Mouse (Mus musculus) embryonic facial prominence, embryonic 13.5 days (tissue): ENCODE results near the gene Pip4k2b. TPM values are rescaled to one million over a fixed set of nuclear protein-coding genes. Genes with fewer than 3 reads are reported as not detected.
A peak's percentile ranks its signal among the peaks of the same experiment; 100 is the strongest.

Experiments
- ATAC-seq: fragments of 200-750 bp; cut with Nextera tagmentation; 2 replicates; pipeline ENCODE4 v1.8.0; 2017; ENCODE audit warnings: low read depth; ENCODE audit not compliant: insufficient number of reproducible peaks, insufficient read depth, low FRiP score, low TSS enrichment
- H3K27ac ChIP-seq: fragments of 300-500 bp; sonication (generic); 2 replicates; pipeline ENCODE4 v1.5.1; 2015; ENCODE audit warnings: moderate library complexity, mild to moderate bottlenecking, inconsistent platforms
- H3K27me3 ChIP-seq: fragments of 300-500 bp; sonication (generic); 2 replicates; pipeline ENCODE4 v1.6.1; 2015; ENCODE audit warnings: mild to moderate bottlenecking, inconsistent platforms
- H3K36me3 ChIP-seq: fragments of 300-500 bp; sonication (generic); 2 replicates; pipeline ENCODE4 v1.6.1; 2015; ENCODE audit warnings: mild to moderate bottlenecking, inconsistent platforms
- H3K4me1 ChIP-seq: fragments of 300-500 bp; sonication (generic); 2 replicates; pipeline ENCODE4 v1.6.1; 2015; ENCODE audit warnings: inconsistent platforms
- H3K4me2 ChIP-seq: fragments of 300-500 bp; sonication (generic); 2 replicates; pipeline ENCODE4 v1.6.1; 2015; ENCODE audit warnings: moderate library complexity, mild to moderate bottlenecking, inconsistent platforms
- H3K4me3 ChIP-seq: fragments of 300-500 bp; sonication (generic); 2 replicates; pipeline ENCODE4 v1.5.1; 2015; ENCODE audit warnings: mild to moderate bottlenecking, inconsistent platforms
- H3K9ac ChIP-seq: fragments of 300-500 bp; sonication (generic); 2 replicates; pipeline ENCODE4 v1.6.1; 2015; ENCODE audit warnings: mild to moderate bottlenecking, inconsistent platforms
- H3K9me3 ChIP-seq: fragments of 300-500 bp; sonication (generic); 2 replicates; pipeline ENCODE4 v1.6.1; 2016; ENCODE audit warnings: inconsistent platforms
- WGBS: fragments of 180-500 bp; shearing (Covaris S2); methylation state at CpG from one replicate; pipeline ENCODE4 v1.1.7; 2015; ENCODE audit warnings: mixed read lengths; 5-methylcytosine and 5-hydroxymethylcytosine counted together
- polyA plus RNA-seq: library from polyadenylated mRNA; unstranded; fragments of >200 nt; fragmentation: Nextera tagmentation; extraction: Ambion mirVana; gene quantifications from 2 replicates; pipeline ENCODE4 v1.2.1, GENCODE M21; 2015

The Pip4k2b gene
- polyA plus RNA-seq, 1 experiment from 2014 or later: 3.1 TPM

GRCm38 (mm10) chr11:97733689-97734088 lies 10.8 kb downstream of the Pip4k2b start:
- peak overlapping the region; percentile 51 for H3K27ac ChIP-seq
- H3K4me2 ChIP-seq: peak overlapping the region; percentile 17; the same call in 1 of the 2 replicates

GRCm38 (mm10) chr11:97728730-97729129 lies 15.8 kb downstream of the Pip4k2b start:
- Histone ChIP-seq H3K4me2 (no peak overlapping the region), H3K27ac (no peak overlapping the region), H3K27me3 (no peaks in the 10 kb centered on the region), H3K36me3 (peaks cover 83% of the 10 kb centered on the region), H3K9ac (0 out of 2 replicates have a peak overlapping the region, but pooled peaks have one; percentile 6), H3K4me3 (no peak overlapping the region), H3K4me1 (peaks cover 5% of the 10 kb centered on the region), H3K9me3 (no peaks in the 10 kb centered on the region)
- 73% methylated on average over 7 of the region's 7 CpGs for WGBS
- no peak for ATAC-seq

More at GRCm38 (mm10) chr11:97733689-97734088, 10.8 kb downstream of the Pip4k2b start:
- no peak for ATAC-seq
- WGBS: 12% methylated on average over 10 of the region's 10 CpGs
- peaks cover 21% of the 10 kb centered on the region for H3K4me1 ChIP-seq
- H3K27me3 ChIP-seq: no peaks in the 10 kb centered on the region
- H3K36me3 ChIP-seq: peaks cover 39% of the 10 kb centered on the region
- 0 out of 2 replicates have a peak overlapping the region, but pooled peaks have one; percentile 32 for H3K9ac ChIP-seq
- no peaks in the 10 kb centered on the region for H3K9me3 ChIP-seq
- H3K4me3 ChIP-seq: no peak overlapping the region

GRCm38 (mm10) chr11:97728311-97728710 lies 16.2 kb downstream of the Pip4k2b start:
- WGBS: 67% methylated on average over 7 of the region's 7 CpGs
- Histone ChIP-seq H3K4me2 (no peak overlapping the region), H3K9me3 (no peaks in the 10 kb centered on the region), H3K9ac (0 out of 2 replicates have a peak overlapping the region, but pooled peaks have one; percentile 6), H3K36me3 (peaks cover 87% of the 10 kb centered on the region), H3K27me3 (no peaks in the 10 kb centered on the region), H3K4me1 (peaks cover under 1% of the 10 kb centered on the region; the same call in 1 of the 2 replicates), H3K27ac (no peak overlapping the region), H3K4me3 (no peak overlapping the region)
- no peak for ATAC-seq

- Histone ChIP-seq H3K4me1 (no peaks in the 10 kb centered on the region), H3K9ac (no peak overlapping the region), H3K36me3 (peaks cover 99% of the 10 kb centered on the region), H3K4me2 (no peak overlapping the region), H3K27ac (no peak overlapping the region), H3K4me3 (no peak overlapping the region), H3K27me3 (no peaks in the 10 kb centered on the region), H3K9me3 (0 out of 2 replicates have a peak, but pooled peaks cover 5% of the 10 kb centered on the region)
- no peak for ATAC-seq
- WGBS: 84% methylated on average over 7 of the region's 7 CpGs
Observed at GRCm38 (mm10) chr11:97723709-97724108, 20.8 kb downstream of the Pip4k2b start.

GRCm38 (mm10) chr11:97721338-97721737 lies 23.2 kb downstream of the Pip4k2b start:
- no peaks in the 10 kb centered on the region for H3K4me1 ChIP-seq
- no peak for ATAC-seq

GRCm38 (mm10) chr11:97719041-97719440 lies 25.5 kb downstream of the Pip4k2b start:
- WGBS: 89% methylated on average over 4 of the region's 4 CpGs
- Histone ChIP-seq H3K27me3 (no peaks in the 10 kb centered on the region), H3K4me3 (no peak overlapping the region), H3K9ac (no peak overlapping the region), H3K27ac (no peak overlapping the region), H3K4me2 (no peak overlapping the region), H3K4me1 (no peaks in the 10 kb centered on the region), H3K9me3 (0 out of 2 replicates have a peak, but pooled peaks cover 9% of the 10 kb centered on the region), H3K36me3 (peaks cover 90% of the 10 kb centered on the region)
- ATAC-seq: no peak

More at GRCm38 (mm10) chr11:97721338-97721737, 23.2 kb downstream of the Pip4k2b start:
- Histone ChIP-seq H3K9me3 (0 out of 2 replicates have a peak, but pooled peaks cover 5% of the 10 kb centered on the region), H3K4me2 (no peak overlapping the region), H3K27ac (no peak overlapping the region), H3K36me3 (peaks cover 98% of the 10 kb centered on the region), H3K4me3 (no peak overlapping the region), H3K27me3 (no peaks in the 10 kb centered on the region), H3K9ac (no peak overlapping the region)
- WGBS: 93% methylated on average over 4 of the region's 4 CpGs

- Histone ChIP-seq H3K27me3 (no peaks in the 10 kb centered on the region), H3K4me3 (no peak overlapping the region), H3K9me3 (0 out of 2 replicates have a peak, but pooled peaks cover 9% of the 10 kb centered on the region), H3K27ac (no peak overlapping the region), H3K4me2 (no peak overlapping the region), H3K36me3 (peaks cover 90% of the 10 kb centered on the region), H3K4me1 (no peaks in the 10 kb centered on the region), H3K9ac (no peak overlapping the region)
- ATAC-seq: no peak
- 81% methylated on average over 15 of the region's 15 CpGs for whole genome bisulfite sequencing
Observed at GRCm38 (mm10) chr11:97718281-97718860, 26.1 kb downstream of the Pip4k2b start.

- no peak overlapping the region for H3K4me3 ChIP-seq
- H3K4me2 ChIP-seq: no peak overlapping the region
- H3K9me3 ChIP-seq: 0 out of 2 replicates have a peak, but pooled peaks cover 9% of the 10 kb centered on the region
- 0 out of 2 replicates have a peak overlapping the region, but pooled peaks have one; percentile 27 for H3K9ac ChIP-seq
- no peak for ATAC-seq
- H3K4me1 ChIP-seq: no peaks in the 10 kb centered on the region
- WGBS: 85% methylated on average over 26 of the region's 26 CpGs
- no peaks in the 10 kb centered on the region for H3K27me3 ChIP-seq
- no peak overlapping the region for H3K27ac ChIP-seq
- H3K36me3 ChIP-seq: peaks cover 89% of the 10 kb centered on the region
Observed at GRCm38 (mm10) chr11:97717369-97718280, 26.9 kb downstream of the Pip4k2b start.

- no peak overlapping the region for H3K4me2 ChIP-seq
- no peaks in the 10 kb centered on the region for H3K4me1 ChIP-seq
- no peak overlapping the region for H3K27ac ChIP-seq
- H3K9me3 ChIP-seq: 0 out of 2 replicates have a peak, but pooled peaks cover 4% of the 10 kb centered on the region
- ATAC-seq: no peak
- no peak overlapping the region for H3K9ac ChIP-seq
- no peaks in the 10 kb centered on the region for H3K27me3 ChIP-seq
- peaks cover 89% of the 10 kb centered on the region for H3K36me3 ChIP-seq
- H3K4me3 ChIP-seq: no peak overlapping the region
- 82% methylated on average over 8 of the region's 8 CpGs for WGBS
Observed at GRCm38 (mm10) chr11:97716021-97716420, 28.5 kb downstream of the Pip4k2b start.

- Histone ChIP-seq H3K4me1 (no peaks in the 10 kb centered on the region), H3K27ac (no peak overlapping the region; the same call in 1 of the 2 replicates), H3K4me3 (no peak overlapping the region), H3K9me3 (0 out of 2 replicates have a peak, but pooled peaks cover 4% of the 10 kb centered on the region), H3K36me3 (peaks cover 83% of the 10 kb centered on the region), H3K9ac (no peak overlapping the region), H3K4me2 (no peak overlapping the region), H3K27me3 (no peaks in the 10 kb centered on the region)
- WGBS: 87% methylated on average over 14 of the region's 14 CpGs
- ATAC-seq: no peak
Observed at GRCm38 (mm10) chr11:97714784-97715760, 29.4 kb downstream of the Pip4k2b start.
